ENCODE assay signal across 15 mouse cellular contexts in genomic region chr9:77935818-77936611, GRCm38 (mm10). TPM values are rescaled to one million over a fixed set of nuclear protein-coding genes. Genes with fewer than 3 reads are reported as not detected.
DNase-seq lines count a peak whose midpoint lies in the region; ATAC-seq and TF ChIP-seq lines count a peak whose summit lies in the region.
"Had no signal": no experiment of that assay in that cellular context is flagged by ENCODE, and none has a peak within 500 bp of the region (broad histone marks: within the 10 kb centered on the region; RNA-seq: fewer than 3 reads in every experiment).

No protein-coding gene starts in this region.

- H3K27ac ChIP-seq in spleen, adult 2 months (ENCODE audit: insufficient read depth, low read length), result peak overlapping the region; percentile 55; the same call in 1 of the 2 replicates
- H3K27ac ChIP-seq in kidney, postnatal 0 days, result 0 out of 2 replicates have a peak overlapping the region, but pooled peaks have one; percentile 48
- peak overlapping the region; percentile 16; the same call in 1 of the 2 replicates for H3K27ac ChIP-seq in stomach, embryonic 15.5 days
- H3K27ac ChIP-seq in forebrain, embryonic 11.5 days (ENCODE audit: low read depth, low read length), result no peak overlapping the region
- H3K27ac ChIP-seq: forebrain, embryonic 15.5 days; gastrocnemius, adult 2 months; limb, embryonic 10.5 days; midbrain, embryonic 12.5 days had no signal

- DNase-seq in kidney, adult 11 months, result peak; percentile 78
- no peak for DNase-seq in kidney, postnatal 4 days
- DNase-seq in spleen, adult 2 months (ENCODE audit: low read depth in 1 of 2, low spot score in 2 of 2), result no peak
- no peak for DNase-seq in spleen, postnatal 10 days (ENCODE audit: low spot score in 2 of 2)
- DNase-seq in kidney, postnatal 0 days (ENCODE audit: low spot score), result peak; percentile 4
- DNase-seq in heart, postnatal 36 days, result no peak
- no peak for DNase-seq in forebrain, embryonic 11.5 days (ENCODE audit: low spot score)
- DNase-seq: cerebellum, adult 11 months; gastrocnemius, adult 2 months; heart, postnatal 4 days had no signal

- WGBS in spleen, adult 2 months, result 50% methylated on average over 10 of the region's 10 CpGs
- 53% methylated on average over 10 of the region's 10 CpGs for WGBS in kidney, postnatal 0 days
- 62% methylated on average over 10 of the region's 10 CpGs for WGBS in stomach, embryonic 15.5 days
- 69% methylated on average over 10 of the region's 10 CpGs for WGBS in forebrain, embryonic 11.5 days

- intact Hi-C loops in heart, postnatal 36 days (cut with DNase I), result no loop called here

- ATAC-seq in kidney, postnatal 0 days (replicated peaks; ENCODE audit: low FRiP score, low read depth), result peak; percentile 77; the same call in 1 of the 2 replicates
- no peak for ATAC-seq in stomach, embryonic 15.5 days (ENCODE audit: insufficient read depth, low FRiP score, low read depth)
- no peak for ATAC-seq in forebrain, embryonic 11.5 days (replicated peaks; ENCODE audit: low FRiP score)
- ATAC-seq: forebrain, embryonic 15.5 days had no signal

- no peak for TF ChIP-seq CTCF in spleen, adult 2 months (IDR thresholded peaks at IDR 0.05; ENCODE audit: extremely low read depth, insufficient read depth, insufficient read length, insufficient replicate concordance)
- no peak for TF ChIP-seq CTCF in kidney, postnatal 0 days (IDR thresholded peaks at IDR 0.05; ENCODE audit: low read depth)

- H3K27me3 ChIP-seq in spleen, adult 2 months (ENCODE audit: control insufficient read depth, insufficient read depth, low read length), result no peaks in the 10 kb centered on the region
- no peaks in the 10 kb centered on the region for H3K27me3 ChIP-seq in kidney, postnatal 0 days (ENCODE audit: insufficient read depth, low read length)
- no peaks in the 10 kb centered on the region for H3K27me3 ChIP-seq in stomach, embryonic 15.5 days (replicated peaks)
- H3K27me3 ChIP-seq in forebrain, embryonic 11.5 days (ENCODE audit: control insufficient read depth, insufficient read depth, low read length), result no peaks in the 10 kb centered on the region
- H3K27me3 ChIP-seq: forebrain, embryonic 15.5 days; midbrain, embryonic 12.5 days had no signal

- TF ChIP-seq POLR2A in spleen, adult 2 months (IDR thresholded peaks at IDR 0.05; ENCODE audit: low read depth, low read length), result no peak

- no peaks in the 10 kb centered on the region for H3K36me3 ChIP-seq in spleen, adult 2 months (ENCODE audit: control insufficient read depth, insufficient read depth, low read length)
- H3K36me3 ChIP-seq in kidney, postnatal 0 days (ENCODE audit: insufficient read depth, low read length), result no peaks in the 10 kb centered on the region
- no peaks in the 10 kb centered on the region for H3K36me3 ChIP-seq in stomach, embryonic 15.5 days
- H3K36me3 ChIP-seq in forebrain, embryonic 11.5 days (ENCODE audit: control insufficient read depth, insufficient read depth, low read length), result no peaks in the 10 kb centered on the region
- H3K36me3 ChIP-seq: forebrain, embryonic 15.5 days; midbrain, embryonic 12.5 days had no signal

- no peak overlapping the region for H3K4me2 ChIP-seq in kidney, postnatal 0 days (ENCODE audit: low read length)
- no peak overlapping the region for H3K4me2 ChIP-seq in stomach, embryonic 15.5 days
- no peak overlapping the region for H3K4me2 ChIP-seq in forebrain, embryonic 11.5 days (ENCODE audit: low read depth, low read length, severe bottlenecking)
- H3K4me2 ChIP-seq: forebrain, embryonic 15.5 days; heart, embryonic 11.5 days; midbrain, embryonic 12.5 days had no signal

- no peaks in the 10 kb centered on the region for H3K9me3 ChIP-seq in kidney, postnatal 0 days (replicated peaks; ENCODE audit: low read length)
- no peaks in the 10 kb centered on the region for H3K9me3 ChIP-seq in stomach, embryonic 15.5 days
- H3K9me3 ChIP-seq in forebrain, embryonic 11.5 days (ENCODE audit: control insufficient read depth, low read length), result no peaks in the 10 kb centered on the region
- H3K9me3 ChIP-seq: forebrain, embryonic 15.5 days; limb, embryonic 10.5 days; midbrain, embryonic 12.5 days had no signal

- no peak overlapping the region for H3K9ac ChIP-seq in kidney, postnatal 0 days (ENCODE audit: low read depth, low read length)
- H3K9ac ChIP-seq in stomach, embryonic 15.5 days, result no peak overlapping the region
- no peak overlapping the region for H3K9ac ChIP-seq in forebrain, embryonic 11.5 days (ENCODE audit: low read length)
- H3K9ac ChIP-seq: forebrain, embryonic 15.5 days; midbrain, embryonic 12.5 days had no signal

- H3K4me1 ChIP-seq in spleen, adult 2 months (ENCODE audit: control insufficient read depth, insufficient read depth, insufficient read length), result peaks cover 22% of the 10 kb centered on the region
- H3K4me1 ChIP-seq in kidney, postnatal 0 days (replicated peaks; ENCODE audit: insufficient read depth, low read length), result peaks cover 13% of the 10 kb centered on the region
- peaks cover 27% of the 10 kb centered on the region; the same call in 1 of the 2 replicates for H3K4me1 ChIP-seq in stomach, embryonic 15.5 days
- H3K4me1 ChIP-seq in forebrain, embryonic 11.5 days (replicated peaks; ENCODE audit: control insufficient read depth, insufficient read depth, low read length), result 0 out of 2 replicates have a peak, but pooled peaks cover 6% of the 10 kb centered on the region

- H3K4me3 ChIP-seq in spleen, adult 2 months (ENCODE audit: extremely low read depth, insufficient read depth, insufficient read length), result no peak overlapping the region
- no peak overlapping the region for H3K4me3 ChIP-seq in kidney, postnatal 0 days (replicated peaks; ENCODE audit: low read depth, low read length)
- no peak overlapping the region for H3K4me3 ChIP-seq in stomach, embryonic 15.5 days (replicated peaks)
- no peak overlapping the region for H3K4me3 ChIP-seq in forebrain, embryonic 11.5 days (ENCODE audit: low read depth, low read length)
- H3K4me3 ChIP-seq: forebrain, embryonic 15.5 days; gastrocnemius, adult 2 months; limb, embryonic 10.5 days; midbrain, embryonic 12.5 days had no signal

RNA-seq across cellular contexts. Expression of gene Elovl5, which starts 18.9 kb away (rescaled TPM):
- 29.8 and 32.4 TPM in 2 replicates for polyA plus RNA-seq in spleen, adult 2 months (2012; rRNA removed)
- 60.5 and 68.4 TPM in 2 replicates for polyA plus RNA-seq in kidney, postnatal 0 days (2015; fragmentation: Nextera tagmentation; extraction: Ambion mirVana)
- polyA plus RNA-seq in stomach, embryonic 15.5 days (2015; fragmentation: Nextera tagmentation; extraction: Ambion mirVana), result 63.8 and 67.6 TPM in 2 replicates
- 10 to 100 TPM; 28.8 to 35.2 TPM for total RNA-seq in heart, postnatal 36 days (2021)
- 97.8 and 101 TPM in 2 replicates for polyA plus RNA-seq in forebrain, embryonic 11.5 days (2014; fragmentation: Nextera tagmentation; extraction: Ambion mirVana)

Comparison
In these comparisons a context has a peak if more than half of its experiments do, and no peak if none do; other contexts are left out.
1. DNase-seq: peak in kidney, adult 11 months (single experiment) and kidney, postnatal 0 days (single experiment); none in kidney, postnatal 4 days (0 of 2), spleen, adult 2 months (0 of 2), spleen, postnatal 10 days (0 of 2), heart, postnatal 36 days (0 of 2) and forebrain, embryonic 11.5 days (single experiment).